Mouse (Mus musculus) CH12.LX (cell line): ENCODE results near the gene Immp2l.

Experiments used
- BHLHE40 ChIP-seq: IDR thresholded peaks from 2 replicates; pipeline ENCODE4 v1.6.1; 2011; ENCODE audit warnings: mild to moderate bottlenecking, low read depth, low read length, improper control_type of control experiment
- CTCF ChIP-seq, 2 experiments: IDR thresholded peaks in 1 of 2; conservative IDR thresholded peaks in 1 of 2; 2 replicates each; pipeline ENCODE4 v1.5.1; 2011 to 2012; ENCODE audit warnings: low read depth in 2 of 2, low read length in 2 of 2, improper control_type of control experiment in 1 of 2, inconsistent platforms in 1 of 2, mild to moderate bottlenecking in 1 of 2, moderate library complexity in 1 of 2
- E2F4 ChIP-seq: IDR thresholded peaks from 2 replicates; pipeline ENCODE4 v1.6.1; 2011; ENCODE audit warnings: low read depth, low read length, improper control_type of control experiment; ENCODE audit not compliant: insufficient replicate concordance
- ELF1 ChIP-seq: IDR thresholded peaks from 2 replicates; pipeline ENCODE4 v1.6.1; 2014; ENCODE audit warnings: low read depth, mild to moderate bottlenecking, inconsistent platforms, low read length, improper control_type of control experiment
- MAZ ChIP-seq: IDR thresholded peaks from 2 replicates; pipeline ENCODE4 v1.6.1; 2012; ENCODE audit warnings: low read depth, mild to moderate bottlenecking, inconsistent platforms, low read length, improper control_type of control experiment, moderate library complexity
- POLR2A ChIP-seq: IDR thresholded peaks from 2 replicates; pipeline ENCODE4 v1.6.1; 2011; ENCODE audit warnings: low read depth, mild to moderate bottlenecking, improper control_type of control experiment, low read length
- USF1 ChIP-seq: IDR thresholded peaks from 2 replicates; pipeline ENCODE4 v1.6.1; 2014; ENCODE audit warnings: low read depth, mild to moderate bottlenecking, inconsistent platforms, low read length, improper control_type of control experiment
- USF2 ChIP-seq: conservative IDR thresholded peaks from 2 replicates; pipeline ENCODE4 v1.6.1; 2011; ENCODE audit warnings: low read depth, low read length, improper control_type of control experiment
- ZKSCAN1 ChIP-seq: IDR thresholded peaks from 2 replicates; pipeline ENCODE4 v1.6.1; 2012; ENCODE audit warnings: low read depth, inconsistent platforms, low read length, improper control_type of control experiment, borderline replicate concordance
- ZNF384 ChIP-seq: IDR thresholded peaks from 2 replicates; pipeline ENCODE4 v1.6.1; 2012; ENCODE audit warnings: low read depth, low read length, improper control_type of control experiment, inconsistent platforms

- TF ChIP-seq E2F4 (no peak), POLR2A (no peak), CTCF (conservative IDR thresholded peaks at IDR 0.05 in 1 of 2, IDR thresholded peaks at IDR 0.05 in 1 of 2; ENCODE audit: low read depth in 2 of 2, low read length in 2 of 2) (no peak), USF1 (no peak), MAZ (no peak), USF2 (no peak), BHLHE40 (no peak), ZKSCAN1 (no peak), ZNF384 (no peak), ELF1 (no peak)
Measured at GRCm38 (mm10) chr12:41877292-41877959, 853.5 kb downstream of the Immp2l start.
